Mouse (Mus musculus) heart, postnatal 25 days (tissue): ENCODE results near the gene Ppil6. TPM values are rescaled to one million over a fixed set of nuclear protein-coding genes. Genes with fewer than 3 reads are reported as not detected.
A peak's percentile ranks its signal among the peaks of the same experiment; 100 is the strongest.

ENCODE experiments used
- DNase-seq: peaks from one replicate; pipeline ENCODE4 v3.0.0; 2022; ENCODE audit warnings: low spot score
- intact Hi-C: fragments of 180-260 bp; cut with DNase I; formaldehyde crosslinking; loops from one replicate; pipeline ENCODE4 v1.15.1; 2025
- total RNA-seq, 2 experiments: library from RNA; stranded (reverse); gene quantifications; 2 replicates each; pipeline ENCODE4 v1.2.3; 2021

Ppil6 gene
- total RNA-seq = 1 to 10 TPM; 1.4 to 1.5 TPM

- intact Hi-C loops = no loop called here
Measured at GRCm38 (mm10) chr10:41489708-41490517, at the start of gene Ppil6, which contains the start of gene Smpd2. Gene Ppil6 (plus strand): TSS chr10:41490439. Gene Smpd2 (minus strand): TSS chr10:41490369.

GRCm38 (mm10) chr10:41448216-41448615 lies 42.0 kb upstream of the Ppil6 start:
- intact Hi-C loops = no loop called here
- DNase-seq = no peak

More at GRCm38 (mm10) chr10:41489708-41490517, at the start of gene Ppil6, which contains the start of gene Smpd2:
- DNase-seq = peak; percentile 94

- DNase-seq = no peak
- intact Hi-C loops = no loop called here
Measured at GRCm38 (mm10) chr10:41449684-41450083, 40.6 kb upstream of the Ppil6 start.

GRCm38 (mm10) chr10:41450137-41450670 lies 40.0 kb upstream of the Ppil6 start, which contains the start of gene Zbtb24:
Gene Zbtb24 (plus strand): TSS chr10:41450383.
- peak; percentile 89 for DNase-seq
- intact Hi-C loops = no loop called here

GRCm38 (mm10) chr10:41450780-41451522 lies 39.3 kb upstream of the Ppil6 start:
- no peak for DNase-seq
- intact Hi-C loops = no loop called here

GRCm38 (mm10) chr10:41451656-41452055 lies 38.6 kb upstream of the Ppil6 start:
- no peak for DNase-seq
- intact Hi-C loops = no loop called here

- intact Hi-C loops = no loop called here
- no peak for DNase-seq
Measured at GRCm38 (mm10) chr10:41452791-41453190, 37.4 kb upstream of the Ppil6 start.

- DNase-seq = no peak
- intact Hi-C loops = no loop called here
Measured at GRCm38 (mm10) chr10:41459990-41460389, 30.2 kb upstream of the Ppil6 start.

- DNase-seq = no peak
- intact Hi-C loops = no loop called here
Measured at GRCm38 (mm10) chr10:41460501-41460900, 29.7 kb upstream of the Ppil6 start.

GRCm38 (mm10) chr10:41461057-41461722 lies 29.0 kb upstream of the Ppil6 start:
- intact Hi-C loops = no loop called here
- DNase-seq = no peak

GRCm38 (mm10) chr10:41464401-41464955 lies 25.8 kb upstream of the Ppil6 start:
- intact Hi-C loops = no loop called here
- DNase-seq = no peak

- no peak for DNase-seq
- intact Hi-C loops = no loop called here
Measured at GRCm38 (mm10) chr10:41467325-41467724, 22.9 kb upstream of the Ppil6 start.

GRCm38 (mm10) chr10:41470693-41471092 lies 19.5 kb upstream of the Ppil6 start:
- no peak for DNase-seq
- intact Hi-C loops = no loop called here

GRCm38 (mm10) chr10:41472534-41472933 lies 17.7 kb upstream of the Ppil6 start:
- intact Hi-C loops = no loop called here
- DNase-seq = no peak

- DNase-seq = no peak
- intact Hi-C loops = no loop called here
Measured at GRCm38 (mm10) chr10:41472962-41473481, 17.2 kb upstream of the Ppil6 start.

- no peak for DNase-seq
- intact Hi-C loops = no loop called here
Measured at GRCm38 (mm10) chr10:41473782-41474468, 16.3 kb upstream of the Ppil6 start.

GRCm38 (mm10) chr10:41474981-41475391 lies 15.3 kb upstream of the Ppil6 start:
- intact Hi-C loops = no loop called here
- peak; percentile 51 for DNase-seq

- DNase-seq = peak; percentile 65
- intact Hi-C loops = no loop called here
Measured at GRCm38 (mm10) chr10:41476171-41477017, 13.8 kb upstream of the Ppil6 start, which contains the start of gene Mical1. Gene Mical1 (plus strand): TSS chr10:41476314.
